Mouse (Mus musculus): Measurements from ENCODE around the gene 2310057J18Rik.

- no peak for TF ChIP-seq CTCF (IDR thresholded peaks at IDR 0.05; ENCODE audit: control insufficient read depth, insufficient read depth, insufficient replicate concordance, low read depth, low read length)
- TF ChIP-seq POLR2A (IDR thresholded peaks at IDR 0.05; ENCODE audit: control insufficient read depth, low read depth, low read length), result no peak
Measured at GRCm38 (mm10) chr10:28997776-28998175, 11.7 kb upstream of the 2310057J18Rik start.

All from testis, adult 2 months (tissue).